Mouse (Mus musculus): ENCODE data around the gene Lmo2. TPM values are rescaled to one million over a fixed set of nuclear protein-coding genes. Genes with fewer than 3 reads are reported as not detected.

The Lmo2 gene
- 16.9 TPM for polyA plus RNA-seq (2014; fragmentation: Illumina TruSeq; extraction: RNeasy Lipid Tissue Mini Kit (QIAGEN cat#74804); ENCODE audit: low read depth, low replicate concordance)

DNA sequence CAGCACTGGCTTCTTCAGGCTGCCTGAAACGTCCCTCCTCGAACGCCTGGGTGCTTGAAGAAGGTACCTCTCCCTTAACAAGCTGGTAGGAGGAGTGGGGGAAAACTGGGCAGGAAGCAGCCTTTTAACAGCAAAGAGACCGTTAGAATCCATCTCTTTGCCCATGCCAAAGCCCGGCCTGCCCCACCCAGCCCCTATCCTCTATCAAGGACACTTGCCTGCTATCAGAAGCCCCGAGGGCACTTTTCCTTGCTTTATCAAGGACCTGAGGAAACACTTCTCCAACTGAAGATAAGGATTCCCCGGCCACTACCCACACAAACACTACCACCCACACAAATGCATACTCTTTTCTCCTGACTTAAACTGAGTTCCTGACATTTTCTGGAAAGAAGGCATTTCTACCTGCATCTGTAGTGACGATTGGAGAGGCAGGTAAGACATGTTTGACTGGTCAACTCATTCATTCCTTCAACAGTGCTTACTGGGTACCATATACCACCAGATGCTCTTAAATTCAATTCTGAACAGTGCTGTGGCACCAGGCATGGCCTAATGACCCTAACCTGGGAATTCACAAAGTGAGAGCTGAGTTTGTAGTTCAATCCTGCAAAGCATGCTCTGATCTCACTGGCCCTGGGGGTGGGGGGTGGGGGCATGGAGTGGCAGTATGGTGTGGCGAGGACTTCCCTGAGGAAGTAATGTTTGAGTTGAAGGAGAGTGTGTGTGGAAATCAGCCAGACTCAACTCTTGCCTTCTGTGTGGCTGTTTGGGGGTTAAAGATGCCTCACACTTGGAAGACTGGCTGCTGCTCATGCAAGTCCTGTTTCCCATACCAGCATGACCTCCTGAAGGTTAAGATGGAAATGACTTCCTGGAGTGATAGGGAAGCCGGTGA, at the start of gene Lmo2:
TSS of gene Lmo2 (plus strand) at position 338 of the 898 bp plus-strand sequence.

DNA sequence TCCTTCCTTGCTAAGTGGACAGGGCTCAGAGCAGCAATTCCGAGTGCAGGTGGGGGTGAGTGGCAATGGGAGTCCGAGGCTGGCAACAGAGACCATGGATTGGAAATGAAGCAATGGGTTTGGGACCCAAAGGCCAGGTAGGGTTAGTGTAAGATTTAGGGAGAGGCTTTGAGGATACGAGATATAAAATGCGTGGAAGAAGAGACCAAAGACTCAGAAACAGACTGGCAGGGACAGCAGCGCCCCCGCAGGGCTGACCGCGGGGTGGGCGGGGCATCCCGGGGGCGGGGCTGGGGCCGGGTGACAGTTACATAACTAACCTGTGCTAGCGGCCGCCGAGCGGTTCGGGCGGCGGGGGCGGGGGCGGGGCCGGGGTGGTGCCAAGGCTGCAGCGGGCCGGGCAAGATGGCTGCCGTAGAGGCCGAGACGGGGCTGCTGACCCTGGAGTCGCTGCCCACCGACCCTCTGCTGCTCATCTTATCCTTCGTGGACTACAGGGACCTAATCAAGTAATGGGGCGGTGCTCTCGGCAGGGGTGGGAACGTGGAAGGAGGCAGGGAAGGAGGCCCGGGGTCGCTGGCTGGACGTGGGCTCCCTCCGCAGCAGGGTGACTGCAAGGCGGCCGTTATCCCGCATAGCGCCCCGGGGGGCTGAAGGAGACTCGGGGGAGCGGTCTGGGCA, 69.8 kb downstream of the Lmo2 start, which contains the start of gene Fbxo3:
TSS of gene Fbxo3 (plus strand) at position 264 of the 681 bp plus-strand sequence.

DNA sequence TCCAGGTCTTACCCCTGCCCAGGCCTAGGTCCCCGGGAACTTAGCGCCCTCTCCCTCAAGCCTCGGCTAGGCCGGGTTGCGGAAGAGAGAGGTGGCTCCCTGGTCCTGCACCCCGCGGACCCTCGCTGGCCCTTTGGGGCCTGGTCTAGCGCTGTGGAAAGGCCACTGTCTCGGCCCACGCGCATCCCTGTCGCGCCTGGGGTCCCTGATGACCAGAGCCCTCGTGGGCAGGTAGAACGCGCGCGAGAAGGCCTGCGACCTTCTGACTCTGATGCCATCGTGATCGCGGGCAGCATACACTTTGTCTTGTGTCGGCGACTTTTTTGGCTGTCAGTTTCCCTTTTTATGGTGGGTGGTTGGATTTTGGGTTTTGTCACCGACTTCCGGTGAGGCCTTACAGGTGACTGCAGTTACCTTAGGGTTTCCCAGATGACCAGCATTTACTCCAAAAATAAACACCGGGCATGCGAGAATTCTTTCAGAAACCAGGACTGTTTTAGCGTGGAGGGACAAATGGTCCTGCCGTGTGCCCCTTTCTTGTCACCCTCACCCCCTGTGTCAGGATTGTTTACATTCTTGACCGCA, 70.4 kb downstream of the Lmo2 start, which contains the start of gene 4931422A03Rik:
TSS of gene 4931422A03Rik (minus strand) at position 223 of the 585 bp plus-strand sequence.

Other genes starting within 250 kb of the Lmo2 start
- 17.2 TPM for gene Nat10, start 196.7 kb upstream of the Lmo2 start, polyA plus RNA-seq (2014; fragmentation: Illumina TruSeq; extraction: RNeasy Lipid Tissue Mini Kit (QIAGEN cat#74804); ENCODE audit: low read depth, low replicate concordance)
- 135 TPM for gene Caprin1, start 160.3 kb upstream of the Lmo2 start, polyA plus RNA-seq (2014; fragmentation: Illumina TruSeq; extraction: RNeasy Lipid Tissue Mini Kit (QIAGEN cat#74804); ENCODE audit: low read depth, low replicate concordance)
- 32.3 TPM for gene Fbxo3, start 69.7 kb downstream of the Lmo2 start, polyA plus RNA-seq (2014; fragmentation: Illumina TruSeq; extraction: RNeasy Lipid Tissue Mini Kit (QIAGEN cat#74804); ENCODE audit: low read depth, low replicate concordance)
- 0.48 TPM for gene 4931422A03Rik, start 70.4 kb downstream of the Lmo2 start, polyA plus RNA-seq (2014; fragmentation: Illumina TruSeq; extraction: RNeasy Lipid Tissue Mini Kit (QIAGEN cat#74804); ENCODE audit: low read depth, low replicate concordance)
- gene Gm10912, start 107.8 kb downstream of the Lmo2 start, polyA plus RNA-seq (2014; fragmentation: Illumina TruSeq; extraction: RNeasy Lipid Tissue Mini Kit (QIAGEN cat#74804); ENCODE audit: low read depth, low replicate concordance): not detected
- gene Gm10799, start 110.6 kb downstream of the Lmo2 start, polyA plus RNA-seq (2014; fragmentation: Illumina TruSeq; extraction: RNeasy Lipid Tissue Mini Kit (QIAGEN cat#74804); ENCODE audit: low read depth, low replicate concordance): not detected
- 10.5 TPM for gene Cd59b, start 111.9 kb downstream of the Lmo2 start, polyA plus RNA-seq (2014; fragmentation: Illumina TruSeq; extraction: RNeasy Lipid Tissue Mini Kit (QIAGEN cat#74804); ENCODE audit: low read depth, low replicate concordance)
- 61.0 TPM for gene Cd59a, start 137.8 kb downstream of the Lmo2 start, polyA plus RNA-seq (2014; fragmentation: Illumina TruSeq; extraction: RNeasy Lipid Tissue Mini Kit (QIAGEN cat#74804); ENCODE audit: low read depth, low replicate concordance)
- gene A930018P22Rik, start 164.8 kb downstream of the Lmo2 start, polyA plus RNA-seq (2014; fragmentation: Illumina TruSeq; extraction: RNeasy Lipid Tissue Mini Kit (QIAGEN cat#74804); ENCODE audit: low read depth, low replicate concordance): 0.98 TPM